Mouse (Mus musculus): ENCODE measurements around the gene Lbh. TPM values are rescaled to one million over a fixed set of nuclear protein-coding genes. Genes with fewer than 3 reads are reported as not detected.

Lbh gene
- polyA plus RNA-seq, 1 experiment from 2014 or later: 5.3 TPM

DNA sequence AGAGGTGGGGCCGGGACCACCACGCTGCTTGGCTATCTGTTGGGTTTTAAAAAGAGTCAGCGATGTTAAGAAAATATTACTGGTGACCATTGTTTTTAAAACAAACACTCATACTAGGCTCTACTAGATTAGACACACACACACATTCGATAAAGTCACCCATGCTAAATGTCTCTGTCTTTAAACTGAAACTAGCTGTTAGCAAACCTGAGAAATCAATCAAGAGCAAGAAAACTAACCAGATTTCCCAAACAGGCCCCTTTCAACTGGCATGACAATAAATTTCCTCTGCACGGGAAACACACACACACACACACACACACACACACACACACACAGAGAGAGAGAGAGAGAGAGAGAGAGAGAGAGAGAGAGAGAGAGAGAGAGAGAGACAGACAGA, 47.6 kb downstream of the Lbh start:
- 58% methylated on average over 5 of the region's 5 CpGs for WGBS
- no peak overlapping the region for H3K27ac ChIP-seq
- no peak overlapping the region for H3K4me3 ChIP-seq (replicated peaks)
- H3K4me2 ChIP-seq: no peak overlapping the region
- 0 out of 2 replicates have a peak, but pooled peaks cover 3% of the 10 kb centered on the region for H3K4me1 ChIP-seq
- no peak overlapping the region for H3K9ac ChIP-seq
- ATAC-seq (ENCODE audit: insufficient read depth, low FRiP score, low read depth): no peak
- H3K27me3 ChIP-seq (replicated peaks): no peaks in the 10 kb centered on the region
- H3K36me3 ChIP-seq: no peaks in the 10 kb centered on the region
- H3K9me3 ChIP-seq: no peaks in the 10 kb centered on the region

DNA sequence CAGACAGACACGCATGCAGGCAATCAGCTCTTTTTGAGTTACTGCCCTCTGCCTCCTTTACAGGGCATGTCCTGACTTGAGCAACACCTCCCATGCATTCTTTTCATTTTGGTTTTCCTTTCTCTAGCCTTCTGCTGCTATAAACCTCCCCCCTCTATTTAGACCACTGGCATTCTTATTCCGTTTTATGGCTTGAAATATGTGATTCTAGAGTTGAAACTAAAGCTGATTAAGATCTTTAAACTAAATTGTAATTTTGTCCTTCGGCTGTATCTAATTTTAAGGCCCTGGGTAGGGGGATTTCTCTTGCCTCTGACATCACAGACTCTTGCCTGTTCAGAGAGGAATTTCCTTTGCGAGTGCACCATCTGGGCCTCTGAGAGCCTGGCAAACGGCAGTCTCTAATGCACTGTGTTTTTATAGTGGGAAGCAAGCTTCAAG, 48.0 kb downstream of the Lbh start:
- H3K27me3 ChIP-seq (replicated peaks): no peaks in the 10 kb centered on the region
- 0 out of 2 replicates have a peak, but pooled peaks cover 3% of the 10 kb centered on the region for H3K4me1 ChIP-seq
- H3K4me2 ChIP-seq: no peak overlapping the region
- H3K36me3 ChIP-seq: no peaks in the 10 kb centered on the region
- H3K9me3 ChIP-seq: no peaks in the 10 kb centered on the region
- H3K9ac ChIP-seq: no peak overlapping the region
- no peak overlapping the region for H3K4me3 ChIP-seq (replicated peaks)
- no peak overlapping the region for H3K27ac ChIP-seq
- WGBS: 38% methylated on average over 5 of the region's 5 CpGs
- no peak for ATAC-seq (ENCODE audit: insufficient read depth, low FRiP score, low read depth)

- Histone ChIP-seq H3K27ac (no peak overlapping the region), H3K36me3 (no peaks in the 10 kb centered on the region), H3K4me3 (replicated peaks) (no peak overlapping the region), H3K4me2 (no peak overlapping the region), H3K9me3 (no peaks in the 10 kb centered on the region), H3K9ac (no peak overlapping the region), H3K27me3 (replicated peaks) (no peaks in the 10 kb centered on the region), H3K4me1 (0 out of 2 replicates have a peak, but pooled peaks cover 3% of the 10 kb centered on the region)
- 53% methylated on average over 3 of the region's 3 CpGs for WGBS
- ATAC-seq (ENCODE audit: insufficient read depth, low FRiP score, low read depth): no peak
Observed at GRCm38 (mm10) chr17:72966878-72967277, 48.8 kb downstream of the Lbh start.

DNA sequence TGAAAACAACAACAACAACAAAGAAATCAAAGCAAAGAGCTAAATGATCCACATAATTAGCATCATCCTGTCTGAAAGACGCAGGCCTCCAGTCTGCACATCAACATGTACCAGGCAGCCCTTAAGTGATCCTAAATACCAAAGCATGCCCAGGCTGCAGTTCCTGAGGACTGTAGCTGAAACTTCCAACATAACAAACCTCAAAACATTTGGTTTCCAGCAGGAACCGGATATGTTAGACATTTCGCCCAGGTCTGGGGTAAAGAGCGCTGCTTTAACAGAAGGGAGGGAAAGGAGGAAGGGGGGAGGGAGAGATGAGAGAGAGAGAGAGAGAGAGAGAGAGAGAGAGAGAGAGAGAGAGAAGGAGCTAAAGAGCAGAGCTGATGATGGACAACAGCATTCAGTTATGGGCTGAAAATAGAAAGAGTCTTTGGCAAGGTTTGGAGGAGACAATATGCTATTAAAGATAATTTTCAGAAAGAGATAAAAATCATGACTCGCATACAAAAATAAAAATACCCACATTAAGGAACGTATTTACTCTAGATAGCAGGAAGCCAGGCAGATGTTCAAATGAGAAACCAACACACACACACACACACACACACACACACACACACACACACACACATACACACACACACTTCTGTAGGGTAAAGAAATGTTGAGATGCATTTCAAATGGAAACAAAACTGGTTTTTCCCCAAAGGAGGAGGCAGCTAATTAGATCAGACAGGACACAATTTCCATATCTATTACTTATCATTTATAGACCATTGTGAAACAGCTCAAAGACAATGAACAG, 49.5 kb downstream of the Lbh start:
- H3K9ac ChIP-seq: no peak overlapping the region
- 60% methylated on average over 6 of the region's 6 CpGs for WGBS
- ATAC-seq (ENCODE audit: insufficient read depth, low FRiP score, low read depth): no peak
- no peaks in the 10 kb centered on the region for H3K9me3 ChIP-seq
- no peaks in the 10 kb centered on the region for H3K36me3 ChIP-seq
- no peaks in the 10 kb centered on the region for H3K27me3 ChIP-seq (replicated peaks)
- no peak overlapping the region for H3K4me3 ChIP-seq (replicated peaks)
- H3K4me2 ChIP-seq: no peak overlapping the region
- H3K4me1 ChIP-seq: 0 out of 2 replicates have a peak, but pooled peaks cover 3% of the 10 kb centered on the region
- no peak overlapping the region for H3K27ac ChIP-seq

DNA sequence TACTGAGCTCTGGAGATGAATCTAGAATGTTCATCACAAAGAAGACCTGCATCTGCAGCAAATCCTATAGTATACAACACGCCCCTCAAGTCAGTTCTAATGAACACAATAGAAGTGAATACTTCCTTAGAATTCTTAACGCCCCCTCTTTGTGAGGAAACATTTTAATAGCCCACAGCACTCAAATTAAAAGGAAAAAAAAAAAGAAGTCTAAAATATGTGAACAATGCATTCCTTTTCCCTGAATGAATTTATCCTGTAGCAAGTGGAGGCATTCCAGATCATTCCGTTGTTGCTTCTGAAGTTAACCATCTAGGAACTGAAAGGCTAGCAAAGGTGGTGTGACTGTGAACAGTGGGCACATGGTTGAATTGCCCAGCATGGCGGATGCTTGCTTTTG, 50.6 kb downstream of the Lbh start:
- no peak overlapping the region for H3K4me2 ChIP-seq
- 67% methylated on average over 4 of the region's 4 CpGs for WGBS
- 0 out of 2 replicates have a peak, but pooled peaks cover 3% of the 10 kb centered on the region for H3K4me1 ChIP-seq
- H3K36me3 ChIP-seq: no peaks in the 10 kb centered on the region
- ATAC-seq (ENCODE audit: insufficient read depth, low FRiP score, low read depth): no peak
- no peaks in the 10 kb centered on the region for H3K9me3 ChIP-seq
- no peaks in the 10 kb centered on the region for H3K27me3 ChIP-seq (replicated peaks)
- no peak overlapping the region for H3K27ac ChIP-seq
- H3K4me3 ChIP-seq (replicated peaks): no peak overlapping the region
- H3K9ac ChIP-seq: no peak overlapping the region

DNA sequence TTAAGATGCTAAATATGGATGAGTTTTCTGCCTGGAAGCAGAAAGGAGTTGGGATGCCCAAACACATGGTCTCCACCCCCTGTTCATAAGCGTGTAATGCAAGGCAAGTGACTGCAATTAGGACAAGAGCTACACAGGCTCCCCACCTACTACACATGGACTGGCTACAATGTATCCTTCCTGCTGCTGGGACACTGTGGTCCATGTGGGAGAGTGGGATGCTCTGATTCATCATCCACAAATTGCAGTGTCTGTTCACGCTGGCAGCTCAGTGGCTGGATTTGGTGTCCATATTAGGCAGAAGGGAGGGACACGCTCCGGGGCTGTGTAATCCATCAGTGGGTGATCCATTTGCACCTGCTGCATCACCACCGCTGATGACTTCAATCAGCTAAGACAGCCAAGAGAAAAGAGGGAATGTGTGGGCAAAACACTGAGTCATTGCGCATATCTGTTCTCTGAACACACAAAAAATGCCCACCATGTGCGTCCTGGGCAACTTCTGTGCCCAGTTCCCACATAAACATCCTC, 52.6 kb downstream of the Lbh start:
- H3K9ac ChIP-seq: no peak overlapping the region
- H3K4me1 ChIP-seq: 0 out of 2 replicates have a peak, but pooled peaks cover 3% of the 10 kb centered on the region
- H3K27me3 ChIP-seq (replicated peaks): no peaks in the 10 kb centered on the region
- H3K4me3 ChIP-seq (replicated peaks): no peak overlapping the region
- H3K4me2 ChIP-seq: no peak overlapping the region
- ATAC-seq (ENCODE audit: insufficient read depth, low FRiP score, low read depth): no peak
- H3K9me3 ChIP-seq: no peaks in the 10 kb centered on the region
- WGBS: 73% methylated on average over 7 of the region's 7 CpGs
- H3K36me3 ChIP-seq: no peaks in the 10 kb centered on the region
- H3K27ac ChIP-seq: no peak overlapping the region

- H3K4me3 ChIP-seq (replicated peaks): no peak overlapping the region
- ATAC-seq (ENCODE audit: insufficient read depth, low FRiP score, low read depth): no peak
Observed at GRCm38 (mm10) chr17:72973041-72973440, 54.9 kb downstream of the Lbh start.

GRCm38 (mm10) chr17:72976258-72977231, 58.4 kb downstream of the Lbh start:
- H3K27ac ChIP-seq: no peak overlapping the region
- 48% methylated on average over 11 of the region's 11 CpGs for WGBS
- ATAC-seq (ENCODE audit: insufficient read depth, low FRiP score, low read depth): no peak; the same call in 1 of the 2 replicates

More at GRCm38 (mm10) chr17:72973041-72973440, 54.9 kb downstream of the Lbh start:
- no peaks in the 10 kb centered on the region for H3K36me3 ChIP-seq
- 87% methylated on average over 5 of the region's 5 CpGs for WGBS
- no peak overlapping the region for H3K9ac ChIP-seq
- H3K9me3 ChIP-seq: no peaks in the 10 kb centered on the region
- 0 out of 2 replicates have a peak, but pooled peaks cover 5% of the 10 kb centered on the region for H3K4me1 ChIP-seq
- H3K27ac ChIP-seq: no peak overlapping the region
- no peaks in the 10 kb centered on the region for H3K27me3 ChIP-seq (replicated peaks)
- H3K4me2 ChIP-seq: no peak overlapping the region

GRCm38 (mm10) chr17:72977616-72978015, 59.5 kb downstream of the Lbh start:
- Histone ChIP-seq H3K4me3 (replicated peaks) (no peak overlapping the region), H3K4me1 (0 out of 2 replicates have a peak, but pooled peaks cover 5% of the 10 kb centered on the region), H3K9ac (no peak overlapping the region), H3K36me3 (no peaks in the 10 kb centered on the region), H3K9me3 (no peaks in the 10 kb centered on the region), H3K27ac (no peak overlapping the region), H3K4me2 (no peak overlapping the region), H3K27me3 (replicated peaks) (no peaks in the 10 kb centered on the region)
- no peak for ATAC-seq (ENCODE audit: insufficient read depth, low FRiP score, low read depth)
- 87% methylated on average over 1 of the region's 1 CpGs for WGBS

More at GRCm38 (mm10) chr17:72976258-72977231, 58.4 kb downstream of the Lbh start:
- H3K4me3 ChIP-seq (replicated peaks): no peak overlapping the region
- H3K9me3 ChIP-seq: no peaks in the 10 kb centered on the region
- H3K4me1 ChIP-seq: 0 out of 2 replicates have a peak, but pooled peaks cover 5% of the 10 kb centered on the region
- H3K4me2 ChIP-seq: no peak overlapping the region
- H3K36me3 ChIP-seq: no peaks in the 10 kb centered on the region
- no peaks in the 10 kb centered on the region for H3K27me3 ChIP-seq (replicated peaks)
- no peak overlapping the region for H3K9ac ChIP-seq

GRCm38 (mm10) chr17:72982156-72982555, 64.1 kb downstream of the Lbh start:
- Histone ChIP-seq H3K9ac (no peak overlapping the region), H3K4me1 (no peaks in the 10 kb centered on the region), H3K4me3 (replicated peaks) (no peak overlapping the region), H3K36me3 (no peaks in the 10 kb centered on the region), H3K9me3 (no peaks in the 10 kb centered on the region), H3K27me3 (replicated peaks) (no peaks in the 10 kb centered on the region), H3K4me2 (no peak overlapping the region), H3K27ac (no peak overlapping the region)
- WGBS: 81% methylated on average over 6 of the region's 6 CpGs
- no peak for ATAC-seq (ENCODE audit: insufficient read depth, low FRiP score, low read depth)

DNA sequence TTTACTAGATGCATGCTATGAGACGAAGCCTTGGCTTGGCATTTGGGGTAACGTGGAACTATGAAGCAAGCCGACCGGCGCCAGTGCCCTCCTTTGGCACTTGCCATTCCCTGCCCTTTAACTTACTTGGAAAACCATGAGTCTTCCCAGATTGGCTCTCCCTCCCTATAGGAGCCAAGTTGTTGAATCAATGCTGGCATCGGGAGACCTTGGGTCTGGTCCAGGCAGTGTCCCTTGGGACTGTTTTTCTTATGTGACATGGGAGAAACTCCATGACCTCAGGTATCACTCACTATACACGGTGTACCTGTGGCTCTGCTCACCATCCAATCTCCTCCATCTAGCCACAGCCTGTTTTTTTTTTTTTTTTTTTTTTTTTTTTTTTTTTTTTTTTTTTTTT, 65.4 kb downstream of the Lbh start:
- Histone ChIP-seq H3K9ac (no peak overlapping the region), H3K4me1 (no peaks in the 10 kb centered on the region), H3K27ac (no peak overlapping the region), H3K4me3 (replicated peaks) (no peak overlapping the region), H3K4me2 (no peak overlapping the region), H3K27me3 (replicated peaks) (no peaks in the 10 kb centered on the region), H3K9me3 (no peaks in the 10 kb centered on the region), H3K36me3 (no peaks in the 10 kb centered on the region)
- WGBS: 95% methylated on average over 7 of the region's 7 CpGs
- no peak for ATAC-seq (ENCODE audit: insufficient read depth, low FRiP score, low read depth)
